Mouse (Mus musculus) left cerebral cortex, postnatal 36 days (tissue): ENCODE data around the gene Chrdl2. TPM values are rescaled to one million over a fixed set of nuclear protein-coding genes. Genes with fewer than 3 reads are reported as not detected.
A peak's percentile ranks its signal among the peaks of the same experiment; 100 is the strongest.

Experiments used
- DNase-seq, 2 experiments: peaks; one replicate each; pipeline ENCODE4 v3.0.0; 2021 to 2022; ENCODE audit warnings: low spot score in 2 of 2, mixed read lengths in 1 of 2
- intact Hi-C: fragments of 180-260 bp; cut with DNase I; formaldehyde crosslinking; loops from one replicate; pipeline ENCODE4 v1.15.1; 2025
- total RNA-seq, 2 experiments: library from RNA; stranded (reverse); gene quantifications; 2 replicates each; pipeline ENCODE4 v1.2.3; 2021

Chrdl2 gene
- total RNA-seq, 2 experiments from 2014 or later = 0.70 TPM; not detected in 1

- intact Hi-C loops = loop anchor here (5.0 kb wide), 1 partner anchor 54 kb away; no protein-coding TSS in a partner anchor
- no peak for DNase-seq
Measured at GRCm38 (mm10) chr7:99981311-99981710, 24.7 kb upstream of the Chrdl2 start.

GRCm38 (mm10) chr7:99982256-99983242, 23.4 kb upstream of the Chrdl2 start:
- intact Hi-C loops = loop anchor here (1.0 to 5.0 kb wide), 2 partner anchors 35 to 55 kb away; no protein-coding TSS in a partner anchor
- peak; percentile 45 to 49 for DNase-seq

- intact Hi-C loops = loop anchor here (5.0 kb wide), 1 partner anchor 109 kb away; no protein-coding TSS in a partner anchor
- peak; percentile 71 to 75 for DNase-seq
Measured at GRCm38 (mm10) chr7:99988725-99989124, 17.2 kb upstream of the Chrdl2 start.

- peak in 1 of 2 experiments; percentile 32 for DNase-seq
- intact Hi-C loops = loop anchor here (5.0 kb wide), 2 partner anchors 107 to 117 kb away; no protein-coding TSS in a partner anchor
Measured at GRCm38 (mm10) chr7:99989844-99990760, 15.9 kb upstream of the Chrdl2 start.

GRCm38 (mm10) chr7:99990990-99991707, 14.8 kb upstream of the Chrdl2 start:
- no peak for DNase-seq
- intact Hi-C loops = loop anchor here (5.0 kb wide), 1 partner anchor 116 kb away; no protein-coding TSS in a partner anchor

- no peak for DNase-seq
- intact Hi-C loops = loop anchor here (5.0 kb wide), 1 partner anchor 114 kb away; no protein-coding TSS in a partner anchor
Measured at GRCm38 (mm10) chr7:99993159-99993558, 12.8 kb upstream of the Chrdl2 start.

- intact Hi-C loops = no loop called here
- DNase-seq = no peak
Measured at GRCm38 (mm10) chr7:99995186-99995585, 10.8 kb upstream of the Chrdl2 start.

- DNase-seq = no peak
- intact Hi-C loops = no loop called here
Measured at GRCm38 (mm10) chr7:99998668-99999067, 7.3 kb upstream of the Chrdl2 start.

- no peak for DNase-seq
- intact Hi-C loops = no loop called here
Measured at GRCm38 (mm10) chr7:100003781-100004180, 2.2 kb upstream of the Chrdl2 start.

GRCm38 (mm10) chr7:100006411-100006810, 439 bp downstream of the Chrdl2 start:
- intact Hi-C loops = loop anchor here (5.0 kb wide), 1 partner anchor 101 kb away; no protein-coding TSS in a partner anchor
- no peak for DNase-seq

GRCm38 (mm10) chr7:100008765-100009164, 2.8 kb downstream of the Chrdl2 start:
- intact Hi-C loops = loop anchor here (5.0 kb wide), 1 partner anchor 99 kb away; no protein-coding TSS in a partner anchor
- no peak for DNase-seq

- peak; percentile 29 to 34 for DNase-seq
- intact Hi-C loops = loop anchor here (5.0 kb wide), 1 partner anchor 98 kb away; no protein-coding TSS in a partner anchor
Measured at GRCm38 (mm10) chr7:100009640-100010039, 3.7 kb downstream of the Chrdl2 start.

GRCm38 (mm10) chr7:100010711-100011110, 4.7 kb downstream of the Chrdl2 start:
- intact Hi-C loops = no loop called here
- DNase-seq = no peak

GRCm38 (mm10) chr7:100012085-100012484, 6.1 kb downstream of the Chrdl2 start:
- intact Hi-C loops = no loop called here
- DNase-seq = no peak

GRCm38 (mm10) chr7:100012515-100012914, 6.5 kb downstream of the Chrdl2 start:
- intact Hi-C loops = no loop called here
- DNase-seq = no peak

- intact Hi-C loops = no loop called here
Measured at GRCm38 (mm10) chr7:100014123-100014600, 8.2 kb downstream of the Chrdl2 start.

GRCm38 (mm10) chr7:100017056-100017455, 11.1 kb downstream of the Chrdl2 start:
- peak; percentile 13 to 36 for DNase-seq
- intact Hi-C loops = no loop called here

More at GRCm38 (mm10) chr7:100014123-100014600, 8.2 kb downstream of the Chrdl2 start:
- no peak for DNase-seq

- no peak for DNase-seq
Measured at GRCm38 (mm10) chr7:100027353-100027752, 21.4 kb downstream of the Chrdl2 start.

GRCm38 (mm10) chr7:100029307-100029706, 23.3 kb downstream of the Chrdl2 start:
- intact Hi-C loops = no loop called here
- DNase-seq = no peak

More at GRCm38 (mm10) chr7:100027353-100027752, 21.4 kb downstream of the Chrdl2 start:
- intact Hi-C loops = no loop called here
